8 mouse cellular contexts compared by ENCODE assay signal in genomic region chr9:21617066-21617465, GRCm38 (mm10). TPM values are rescaled to one million over a fixed set of nuclear protein-coding genes. Genes with fewer than 3 reads are reported as not detected.
DNase-seq lines count a peak whose midpoint lies in the region; ATAC-seq and TF ChIP-seq lines count a peak whose summit lies in the region.

No protein-coding gene starts in this region.

- H3K9ac ChIP-seq in forebrain, postnatal 0 days: peak overlapping the region; percentile 99

- H3K4me1 ChIP-seq in forebrain, postnatal 0 days (ENCODE audit: insufficient read depth): peaks cover 27% of the 10 kb centered on the region

- TF ChIP-seq CTCF in gastrocnemius, adult 2 months (IDR thresholded peaks at IDR 0.05): no peak
- TF ChIP-seq CTCF in forebrain, postnatal 0 days (IDR thresholded peaks at IDR 0.05; ENCODE audit: low read depth): no peak

- WGBS in forebrain, postnatal 0 days: 3% methylated on average over 10 of the region's 10 CpGs

- intact Hi-C loops in gastrocnemius, adult 2 months (cut with DNase I): no loop called here

- H3K36me3 ChIP-seq in forebrain, postnatal 0 days (ENCODE audit: insufficient read depth): no peaks in the 10 kb centered on the region

- peak overlapping the region; percentile 98 for H3K4me3 ChIP-seq in gastrocnemius, adult 2 months
- peak overlapping the region; percentile 74 for H3K4me3 ChIP-seq in forebrain, postnatal 0 days (ENCODE audit: low read depth, low read length)

- no peaks in the 10 kb centered on the region for H3K27me3 ChIP-seq in forebrain, postnatal 0 days (ENCODE audit: insufficient read depth, low read length)

- H3K9me3 ChIP-seq in forebrain, postnatal 0 days (ENCODE audit: low read length): no peaks in the 10 kb centered on the region

- H3K4me2 ChIP-seq in forebrain, postnatal 0 days (ENCODE audit: low read depth): peak overlapping the region; percentile 69

- no peak for DNase-seq in gastrocnemius, adult 2 months
- DNase-seq in gastrocnemius, postnatal 25 days: no peak
- peak; percentile 45 for DNase-seq in adipocyte (ENCODE audit: low spot score)
- DNase-seq in forebrain, postnatal 0 days: peak; percentile 42
- DNase-seq in kidney, postnatal 14 days: peak; percentile 26
- DNase-seq in naive thymus-derived CD4-positive, alpha-beta T cell, adult 2 months (ENCODE audit: low read depth): peak; percentile 40
- no peak for DNase-seq in ovary, adult 18-20 months (ENCODE audit: low spot score)
- DNase-seq in right cerebral cortex, postnatal 14 days: no peak

- no peak for ATAC-seq in forebrain, postnatal 0 days

- peak overlapping the region; percentile 99 for H3K27ac ChIP-seq in gastrocnemius, adult 2 months
- peak overlapping the region; percentile 99 for H3K27ac ChIP-seq in forebrain, postnatal 0 days (ENCODE audit: low read depth, low read length)

RNA-seq across cellular contexts. Expression of gene Smarca4, which starts 1.1 kb away (rescaled TPM):
- 10 to 100 TPM; 39.0 to 40.7 TPM for total RNA-seq in gastrocnemius, adult 2 months (2021)
- 10 to 100 TPM; 39.3 to 39.6 TPM for total RNA-seq in gastrocnemius, postnatal 25 days (2021)
- 162 and 180 TPM in 2 replicates for total RNA-seq in forebrain, postnatal 0 days (2014; rRNA removed)
- 76.2 and 92.5 TPM in 2 replicates for polyA plus RNA-seq in forebrain, postnatal 0 days (2015; fragmentation: Nextera tagmentation; extraction: Ambion mirVana)

RNA-seq across cellular contexts. Expression of gene Yipf2, which starts 24.4 kb away (rescaled TPM):
- 1 to 10 TPM; 5.8 to 6.9 TPM for total RNA-seq in gastrocnemius, adult 2 months (2021)
- 1 to 10 TPM; 3.5 to 5.1 TPM for total RNA-seq in gastrocnemius, postnatal 25 days (2021)
- 10.6 and 16.0 TPM in 2 replicates for total RNA-seq in forebrain, postnatal 0 days (2014; rRNA removed)
- polyA plus RNA-seq in forebrain, postnatal 0 days (2015; fragmentation: Nextera tagmentation; extraction: Ambion mirVana): 12.0 and 12.6 TPM in 2 replicates

RNA-seq across cellular contexts. Expression of gene Timm29, which starts 24.5 kb away (rescaled TPM):
- total RNA-seq in gastrocnemius, adult 2 months (2021): 10 to 100 TPM; 44.1 to 48.3 TPM
- total RNA-seq in gastrocnemius, postnatal 25 days (2021): 10 to 100 TPM; 41.6 to 41.8 TPM
- 61.2 and 81.5 TPM in 2 replicates for total RNA-seq in forebrain, postnatal 0 days (2014; rRNA removed)
- 56.3 and 61.7 TPM in 2 replicates for polyA plus RNA-seq in forebrain, postnatal 0 days (2015; fragmentation: Nextera tagmentation; extraction: Ambion mirVana)

Comparison
In these comparisons a context has a peak if more than half of its experiments do, and no peak if none do; other contexts are left out.
1. DNase-seq: peak in adipocyte (single experiment), forebrain, postnatal 0 days (single experiment), kidney, postnatal 14 days (single experiment) and naive thymus-derived CD4-positive, alpha-beta T cell, adult 2 months (single experiment); none in gastrocnemius, adult 2 months (single experiment), gastrocnemius, postnatal 25 days (single experiment), ovary, adult 18-20 months (single experiment) and right cerebral cortex, postnatal 14 days (single experiment).